Mouse (Mus musculus) liver, postnatal 0 days (tissue): Measurements from ENCODE around the gene Tnfrsf19.

Experiments
- CTCF ChIP-seq: sonication (generic); IDR thresholded peaks from 2 replicates; pipeline ENCODE4 v1.5.1; 2016; ENCODE audit warnings: antibody characterized with exemption, low read depth
- EP300 ChIP-seq: IDR thresholded peaks from 2 replicates; pipeline ENCODE4 v1.6.1; 2016; ENCODE audit warnings: antibody characterized with exemption, low read depth, mild to moderate bottlenecking

GRCm38 (mm10) chr14:60993506-60993905 is 52.8 kb downstream of the Tnfrsf19 start:
- TF ChIP-seq CTCF (no peak), EP300 (no peak)
